Mouse (Mus musculus) heart, embryonic 14.5 days (tissue): ENCODE measurements around the gene Eml2. TPM values are rescaled to one million over a fixed set of nuclear protein-coding genes. Genes with fewer than 3 reads are reported as not detected.

Experiments used
- ATAC-seq: fragments of 200-750 bp; cut with Nextera tagmentation; 2 replicates; pipeline ENCODE4 v1.8.0; 2017; ENCODE audit warnings: low read depth, moderate TSS enrichment; ENCODE audit not compliant: insufficient number of reproducible peaks, insufficient read depth, low FRiP score
- H3K27ac ChIP-seq, 2 experiments: fragments of 200-500 bp in 1 of 2; fragments of 300-500 bp in 1 of 2; sonication (generic) in 1 of 2; replicated peaks in 1 of 2; 2 replicates each; pipeline ENCODE4 v1.5.1; 2012 to 2014; ENCODE audit warnings: low read depth in 2 of 2, low read length in 2 of 2, control low read depth in 1 of 2, mild to moderate bottlenecking in 1 of 2, mixed read lengths in 1 of 2; ENCODE audit not compliant: control insufficient read depth in 1 of 2, insufficient read depth in 1 of 2
- H3K27me3 ChIP-seq: fragments of 300-500 bp; sonication (generic); 2 replicates; pipeline ENCODE4 v1.6.1; 2014; ENCODE audit warnings: mild to moderate bottlenecking, low read length, control low read depth; ENCODE audit not compliant: control insufficient read depth, insufficient read depth
- H3K36me3 ChIP-seq: fragments of 300-500 bp; sonication (generic); 2 replicates; pipeline ENCODE4 v1.6.1; 2014; ENCODE audit warnings: mild to moderate bottlenecking, control low read depth, low read length, mixed read lengths; ENCODE audit not compliant: control insufficient read depth, insufficient read depth
- H3K4me1 ChIP-seq, 2 experiments: fragments of 200-500 bp in 1 of 2; fragments of 300-500 bp in 1 of 2; sonication (generic) in 1 of 2; 2 replicates each; pipeline ENCODE4 v1.6.1; 2012 to 2014; ENCODE audit warnings: low read length in 2 of 2, control low read depth in 1 of 2, mixed read lengths in 1 of 2; ENCODE audit not compliant: control insufficient read depth in 2 of 2, insufficient read depth in 2 of 2
- H3K4me2 ChIP-seq: fragments of 300-500 bp; sonication (generic); 2 replicates; pipeline ENCODE4 v1.6.1; 2014; ENCODE audit warnings: mild to moderate bottlenecking, low read length
- H3K4me3 ChIP-seq, 2 experiments: fragments of 200-500 bp in 1 of 2; fragments of 300-500 bp in 1 of 2; sonication (generic) in 1 of 2; 2 replicates each; pipeline ENCODE4 v1.5.1; 2012 to 2014; ENCODE audit warnings: low read length in 2 of 2, mild to moderate bottlenecking in 2 of 2, control low read depth in 1 of 2, low read depth in 1 of 2, moderate library complexity in 1 of 2; ENCODE audit not compliant: control insufficient read depth in 1 of 2, insufficient read depth in 1 of 2
- H3K9ac ChIP-seq: fragments of 300-500 bp; sonication (generic); 2 replicates; pipeline ENCODE4 v1.6.1; 2014; ENCODE audit warnings: mild to moderate bottlenecking, low read length
- H3K9me3 ChIP-seq: fragments of 300-500 bp; sonication (generic); 2 replicates; pipeline ENCODE4 v1.6.1; 2016; ENCODE audit warnings: low read length, control low read depth; ENCODE audit not compliant: control insufficient read depth
- WGBS: fragments of 180-500 bp; shearing (Covaris S2); extraction: QIAGEN DNeasy Blood & Tissue Kit; methylation state at CpG from one replicate; pipeline ENCODE4 v1.1.7; 2014; 5-methylcytosine and 5-hydroxymethylcytosine counted together
- polyA plus RNA-seq: library from polyadenylated mRNA; unstranded; fragments of >200 nt; fragmentation: Nextera tagmentation; extraction: Ambion mirVana; gene quantifications from 2 replicates; pipeline ENCODE4 v1.2.1, GENCODE M21; 2014

Gene Eml2
- polyA plus RNA-seq, 1 experiment from 2014 or later = 8.3 TPM

DNA sequence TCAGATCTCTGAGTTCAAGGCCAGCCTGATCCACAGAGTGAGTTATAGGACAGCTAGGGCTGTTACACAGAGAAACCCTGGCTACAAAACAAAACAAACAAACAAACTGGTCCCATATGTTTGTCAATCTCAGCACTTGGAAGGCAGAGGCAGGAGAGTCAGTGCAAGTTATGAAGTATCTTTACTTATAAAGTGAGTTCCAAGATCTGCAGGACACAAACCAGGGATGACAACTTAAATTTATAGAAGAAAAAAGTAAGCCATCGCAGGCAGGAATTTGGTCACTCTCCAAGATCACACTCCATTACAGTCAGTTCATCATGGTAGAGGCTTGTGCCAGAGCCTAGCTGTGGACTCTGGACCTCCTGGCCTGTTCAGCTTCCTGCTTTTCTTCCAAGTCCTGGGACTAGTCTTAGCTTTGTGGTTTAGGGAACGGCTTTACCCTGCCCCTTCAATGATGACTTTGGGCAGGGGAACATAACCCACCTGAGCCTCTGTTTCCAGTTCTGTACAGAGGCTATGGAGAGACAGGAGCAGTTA, 53.9 kb downstream of the Eml2 start:
- Histone ChIP-seq H3K27me3 (no peaks in the 10 kb centered on the region), H3K36me3 (peaks cover 15% of the 10 kb centered on the region), H3K4me2 (no peak overlapping the region), H3K27ac (no peak overlapping the region), H3K9ac (peak overlapping the region; percentile 83; the same call in 1 of the 2 replicates), H3K4me1 (peaks cover 7 to 19% of the 10 kb centered on the region in 2 experiments), H3K4me3 (no peak overlapping the region), H3K9me3 (no peaks in the 10 kb centered on the region)
- ATAC-seq = no peak
- WGBS = 86% methylated on average over 2 of the region's 2 CpGs

DNA sequence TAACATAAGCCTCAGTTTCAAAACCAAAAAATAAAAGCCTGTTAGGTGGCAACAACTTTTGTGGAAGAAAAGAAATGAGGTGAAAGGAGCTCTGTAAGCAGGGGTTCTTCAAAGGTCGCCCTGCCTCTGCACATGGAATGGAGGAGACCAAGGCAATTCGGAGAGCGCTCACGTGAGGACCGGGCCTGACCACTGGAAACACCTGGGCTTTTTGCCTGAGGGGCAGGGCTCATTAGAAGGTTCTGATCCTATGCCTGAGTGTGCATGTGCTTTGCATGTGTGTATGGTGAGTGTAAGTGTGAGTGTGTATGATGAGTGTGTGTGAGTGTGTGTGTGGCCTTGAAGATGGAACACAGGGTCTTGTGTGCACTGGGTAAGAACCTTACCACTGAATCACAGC, 54.7 kb downstream of the Eml2 start:
- H3K27ac ChIP-seq = no peak overlapping the region
- H3K27me3 ChIP-seq = no peaks in the 10 kb centered on the region
- peaks cover 8% of the 10 kb centered on the region for H3K36me3 ChIP-seq
- no peak overlapping the region for H3K4me2 ChIP-seq
- no peaks in the 10 kb centered on the region for H3K9me3 ChIP-seq
- WGBS = over 99% methylated on average over 5 of the region's 5 CpGs
- H3K4me1 ChIP-seq = peaks cover 9 to 25% of the 10 kb centered on the region in 2 experiments
- H3K4me3 ChIP-seq = no peak overlapping the region
- ATAC-seq = no peak
- no peak overlapping the region for H3K9ac ChIP-seq

DNA sequence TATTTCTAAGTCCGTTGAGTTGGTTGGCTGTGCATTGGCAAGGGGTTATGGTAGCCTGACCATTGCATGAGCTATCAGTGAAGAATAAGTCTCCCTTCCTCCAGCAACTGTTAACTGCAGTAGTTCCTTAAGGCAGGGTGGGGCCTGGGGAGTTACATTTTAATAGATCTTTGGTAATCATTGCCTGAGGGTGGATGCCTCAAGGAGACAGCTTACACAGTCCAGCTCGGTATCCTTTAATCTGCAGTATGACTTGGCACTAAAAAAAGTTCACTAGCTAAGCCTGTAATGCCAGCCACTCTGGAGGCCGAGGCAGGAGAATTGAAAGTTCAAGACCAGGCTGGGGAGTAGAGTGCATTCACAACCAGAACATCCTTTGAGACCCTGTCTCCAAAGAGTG, 55.6 kb downstream of the Eml2 start:
- peaks cover 15 to 33% of the 10 kb centered on the region in 2 experiments for H3K4me1 ChIP-seq
- no peak overlapping the region for H3K9ac ChIP-seq
- no peaks in the 10 kb centered on the region for H3K9me3 ChIP-seq
- no peak for ATAC-seq
- H3K4me2 ChIP-seq = no peak overlapping the region
- H3K27me3 ChIP-seq = no peaks in the 10 kb centered on the region
- peaks cover 8% of the 10 kb centered on the region for H3K36me3 ChIP-seq
- 92% methylated on average over 3 of the region's 3 CpGs for WGBS
- H3K4me3 ChIP-seq = no peak overlapping the region
- no peak overlapping the region for H3K27ac ChIP-seq

DNA sequence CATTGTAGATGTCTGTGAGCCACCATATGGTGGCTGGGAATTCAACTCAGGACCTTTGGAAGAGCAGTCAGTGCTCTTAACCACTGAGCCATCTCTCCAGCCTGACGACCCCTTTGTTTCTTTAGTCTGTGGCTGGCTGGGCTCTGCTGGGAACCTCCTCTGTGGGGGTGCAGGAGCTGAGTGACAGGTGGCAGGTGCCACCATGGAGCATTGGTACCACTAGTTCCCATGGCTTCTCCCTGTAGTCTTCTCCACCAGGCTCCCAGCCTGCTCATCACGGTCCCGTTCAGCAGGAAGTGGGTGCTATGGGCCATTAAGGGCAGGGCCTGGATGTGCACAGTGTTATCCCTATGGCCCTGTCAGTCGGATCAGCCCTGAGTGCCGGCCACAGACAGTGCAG, 58.4 kb downstream of the Eml2 start:
- ATAC-seq = no peak
- Histone ChIP-seq H3K4me1 (peaks cover 15 to 49% of the 10 kb centered on the region in 2 experiments), H3K4me3 (no peak overlapping the region), H3K36me3 (peaks cover 8% of the 10 kb centered on the region), H3K4me2 (no peak overlapping the region), H3K27ac (no peak overlapping the region), H3K9ac (no peak overlapping the region), H3K9me3 (no peaks in the 10 kb centered on the region), H3K27me3 (no peaks in the 10 kb centered on the region)
- 72% methylated on average over 5 of the region's 5 CpGs for WGBS

DNA sequence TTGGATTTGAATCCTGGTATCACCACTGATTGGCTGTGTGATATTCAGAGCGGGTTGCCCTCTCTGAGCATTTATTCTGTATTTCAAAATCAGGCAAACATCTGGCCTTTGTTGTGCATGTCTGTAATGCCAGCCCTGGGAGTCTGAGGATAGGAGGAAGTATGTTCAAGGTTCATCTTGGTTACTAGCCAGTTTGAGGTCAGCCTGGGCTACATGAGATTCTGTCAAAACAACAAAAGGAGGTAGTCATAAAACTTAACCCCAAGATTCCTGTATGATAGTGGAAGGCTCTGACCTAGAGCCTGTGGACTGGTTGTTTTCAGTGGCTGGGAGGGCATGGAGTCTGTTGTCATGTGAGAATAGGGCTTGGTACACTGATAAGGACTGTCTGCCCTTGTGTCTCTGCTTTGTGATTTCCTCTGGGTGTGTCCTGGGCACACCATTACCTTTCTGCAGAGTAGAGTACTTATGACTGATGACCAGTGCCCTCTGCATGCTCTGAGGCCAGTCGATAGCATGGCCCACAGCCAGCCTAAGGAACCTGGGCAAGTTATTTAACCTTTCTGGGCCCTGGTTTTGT, 59.0 kb downstream of the Eml2 start:
- H3K4me1 ChIP-seq = peaks cover 15 to 51% of the 10 kb centered on the region in 2 experiments
- no peak for ATAC-seq
- no peak overlapping the region for H3K4me3 ChIP-seq
- no peaks in the 10 kb centered on the region for H3K27me3 ChIP-seq
- peak overlapping the region; percentile 36; the same call in 1 of the 2 replicates for H3K9ac ChIP-seq
- peaks cover 8% of the 10 kb centered on the region for H3K36me3 ChIP-seq
- no peaks in the 10 kb centered on the region for H3K9me3 ChIP-seq
- H3K27ac ChIP-seq = 0 out of 4 replicates have a peak overlapping the region, but pooled peaks of 1 of the 2 experiments have one; percentile 20
- no peak overlapping the region for H3K4me2 ChIP-seq
- 91% methylated on average over 2 of the region's 2 CpGs for WGBS

DNA sequence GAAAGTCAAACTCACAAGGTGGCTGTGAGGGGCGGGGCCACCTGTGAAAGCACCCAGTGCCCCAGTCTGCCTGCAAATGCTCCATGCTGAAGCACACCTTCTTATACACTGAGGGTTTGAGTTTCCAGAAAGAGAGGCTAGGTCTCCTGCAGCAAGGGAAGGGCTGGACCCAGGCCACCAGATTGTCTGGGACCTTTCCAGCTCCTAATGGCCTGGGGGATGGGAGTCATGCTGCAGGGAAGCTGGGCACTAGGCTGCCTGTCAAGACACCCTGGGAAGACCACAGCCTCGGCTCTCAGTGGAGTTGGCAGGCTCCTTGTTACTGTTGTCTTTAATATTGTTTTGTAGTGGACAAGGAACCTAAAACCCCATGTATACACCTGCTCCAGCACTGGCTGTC, 60.2 kb downstream of the Eml2 start:
- 54% methylated on average over 2 of the region's 2 CpGs for WGBS
- H3K9me3 ChIP-seq = no peaks in the 10 kb centered on the region
- no peak overlapping the region for H3K4me2 ChIP-seq
- H3K36me3 ChIP-seq = peaks cover 7% of the 10 kb centered on the region
- ATAC-seq = no peak
- 0 out of 2 replicates have a peak overlapping the region, but pooled peaks have one; percentile 32 for H3K9ac ChIP-seq
- H3K27ac ChIP-seq = peak overlapping the region; percentile 6 to 74
- H3K27me3 ChIP-seq = no peaks in the 10 kb centered on the region
- no peak overlapping the region for H3K4me3 ChIP-seq
- H3K4me1 ChIP-seq = peaks cover 15 to 51% of the 10 kb centered on the region in 2 experiments

DNA sequence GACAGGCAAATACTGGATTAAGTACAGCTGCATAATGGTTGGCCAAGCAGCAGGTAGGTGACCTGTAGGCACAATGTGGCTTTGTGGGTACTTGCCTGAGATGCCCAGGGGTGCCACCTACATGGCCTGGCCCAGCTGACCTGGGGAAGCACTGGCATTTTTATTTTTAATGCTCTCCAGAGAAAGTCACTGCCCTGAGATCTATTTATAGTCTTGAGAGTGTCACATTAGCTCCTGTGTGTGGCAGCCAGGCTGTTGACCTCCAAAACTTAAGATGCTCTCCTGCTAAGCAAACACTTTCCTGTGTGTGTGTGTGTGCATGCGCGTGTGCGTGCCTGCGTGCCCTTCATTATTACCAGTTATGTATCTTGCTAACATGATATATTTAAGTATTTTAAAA, 62.1 kb downstream of the Eml2 start:
- H3K4me2 ChIP-seq = peak overlapping the region; percentile 27
- H3K9ac ChIP-seq = peak overlapping the region; percentile 35; the same call in 1 of the 2 replicates
- H3K36me3 ChIP-seq = peaks cover 5% of the 10 kb centered on the region
- no peaks in the 10 kb centered on the region for H3K27me3 ChIP-seq
- H3K4me1 ChIP-seq = peaks cover 15 to 48% of the 10 kb centered on the region in 2 experiments
- no peak overlapping the region for H3K4me3 ChIP-seq
- H3K27ac ChIP-seq = peak overlapping the region; percentile 91 to 92
- H3K9me3 ChIP-seq = no peaks in the 10 kb centered on the region
- ATAC-seq = no peak
- WGBS = 48% methylated on average over 4 of the region's 4 CpGs
